Mouse (Mus musculus) CH12.LX (cell line): ENCODE data around the gene Mettl1.

Experiments used
- CHD2 ChIP-seq: IDR thresholded peaks from 2 replicates; pipeline ENCODE4 v1.6.1; 2011; ENCODE audit warnings: low read length, improper control_type of control experiment
- CTCF ChIP-seq, 2 experiments: IDR thresholded peaks in 1 of 2; conservative IDR thresholded peaks in 1 of 2; 2 replicates each; pipeline ENCODE4 v1.5.1; 2011 to 2012; ENCODE audit warnings: low read depth in 2 of 2, low read length in 2 of 2, improper control_type of control experiment in 1 of 2, inconsistent platforms in 1 of 2, mild to moderate bottlenecking in 1 of 2, moderate library complexity in 1 of 2
- ELF1 ChIP-seq: IDR thresholded peaks from 2 replicates; pipeline ENCODE4 v1.6.1; 2014; ENCODE audit warnings: low read depth, mild to moderate bottlenecking, inconsistent platforms, low read length, improper control_type of control experiment
- GABPA ChIP-seq: IDR thresholded peaks from 2 replicates; pipeline ENCODE4 v1.6.1; 2012; ENCODE audit warnings: low read depth, low read length, improper control_type of control experiment, inconsistent platforms; ENCODE audit not compliant: insufficient replicate concordance
- IRF4 ChIP-seq: IDR thresholded peaks from 2 replicates; pipeline ENCODE4 v1.6.1; 2014; ENCODE audit warnings: low read depth, mild to moderate bottlenecking, inconsistent platforms, low read length, improper control_type of control experiment
- JUND ChIP-seq: conservative IDR thresholded peaks from 2 replicates; pipeline ENCODE4 v1.6.1; 2011; ENCODE audit warnings: low read depth, low read length, improper control_type of control experiment
- MAFK ChIP-seq: IDR thresholded peaks from 2 replicates; pipeline ENCODE4 v1.6.1; 2011; ENCODE audit warnings: low read length, improper control_type of control experiment; ENCODE audit not compliant: insufficient replicate concordance
- NELFE ChIP-seq: IDR thresholded peaks from 2 replicates; pipeline ENCODE4 v1.6.1; 2011; ENCODE audit warnings: low read depth, low read length, improper control_type of control experiment
- POLR2A ChIP-seq: IDR thresholded peaks from 2 replicates; pipeline ENCODE4 v1.6.1; 2011; ENCODE audit warnings: low read depth, mild to moderate bottlenecking, improper control_type of control experiment, low read length
- TBP ChIP-seq: conservative IDR thresholded peaks from 2 replicates; pipeline ENCODE4 v1.6.1; 2011; ENCODE audit warnings: low read depth, low read length, improper control_type of control experiment
- USF1 ChIP-seq: IDR thresholded peaks from 2 replicates; pipeline ENCODE4 v1.6.1; 2014; ENCODE audit warnings: low read depth, mild to moderate bottlenecking, inconsistent platforms, low read length, improper control_type of control experiment
- ZC3H11A ChIP-seq: IDR thresholded peaks from 2 replicates; pipeline ENCODE4 v1.6.1; 2012; ENCODE audit warnings: low read depth, mild to moderate bottlenecking, inconsistent platforms, low read length, improper control_type of control experiment

- TF ChIP-seq USF1 (no peak), ELF1 (no peak), CTCF (conservative IDR thresholded peaks at IDR 0.05 in 1 of 2, IDR thresholded peaks at IDR 0.05 in 1 of 2; ENCODE audit: low read depth in 2 of 2, low read length in 2 of 2) (no peak), CHD2 (no peak), NELFE (no peak), ZC3H11A (no peak), GABPA (no peak), JUND (no peak), POLR2A (no peak), TBP (no peak), IRF4 (no peak), MAFK (no peak)
These were observed 40.9 kb downstream of the Mettl1 start for GRCm38 (mm10) chr10:127081996-127082620.
